Mouse (Mus musculus) leukemia stem cell, adult 10-12 weeks (primary cell): ENCODE results near the gene March11. TPM values are rescaled to one million over a fixed set of nuclear protein-coding genes. Genes with fewer than 3 reads are reported as not detected.

Experiments
- polyA plus RNA-seq: library from polyadenylated mRNA; stranded (reverse); fragments of >175 nt; gene quantifications from 2 replicates; pipeline ENCODE4 v1.2.3, GENCODE M21; 2012; ENCODE audit warnings: low replicate concordance

Gene March11
- polyA plus RNA-seq, result not detected in 2 replicates

DNA sequence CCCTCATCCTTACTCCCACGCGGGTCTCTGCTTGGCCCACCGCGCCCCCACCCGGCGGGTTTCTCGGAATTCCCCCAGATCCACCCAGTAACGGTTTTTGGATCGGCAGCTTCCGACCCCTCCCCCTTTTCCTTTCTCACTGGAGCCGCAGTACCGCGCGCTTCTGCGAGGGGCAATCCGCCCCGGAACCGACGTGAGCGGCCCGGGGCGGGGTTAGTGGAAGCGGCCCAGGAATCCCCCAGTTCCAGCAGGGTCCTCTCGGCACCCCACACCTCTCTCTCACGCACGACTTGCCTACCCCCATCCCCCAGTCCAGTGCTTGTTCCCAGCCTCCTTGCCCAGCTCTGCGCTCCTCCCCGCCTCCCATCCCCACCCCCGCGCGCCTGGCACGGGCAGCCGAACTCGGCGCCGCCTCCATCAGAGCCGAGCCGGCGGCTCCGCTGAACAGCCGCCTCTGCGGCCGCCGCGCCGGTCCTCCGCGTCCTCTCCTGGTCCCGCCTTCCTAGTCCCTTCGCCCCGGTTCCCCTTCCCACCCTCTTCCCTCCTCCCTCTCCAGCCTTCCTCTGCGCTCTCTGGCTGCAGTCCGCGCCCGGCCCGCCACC, at the start of gene March11:
Gene March11, plus strand, starts transcription at position 420 of the 602 bp plus-strand sequence.

